Mouse (Mus musculus): ENCODE data around the gene Zbed6.

- no peak for TF ChIP-seq POLR2A (IDR thresholded peaks at IDR 0.05; ENCODE audit: insufficient read depth, low read depth, low read length)
- TF ChIP-seq CTCF (IDR thresholded peaks at IDR 0.05; ENCODE audit: insufficient read depth, low read depth, low read length), result no peak
Observed at GRCm38 (mm10) chr1:133695901-133696300, 35.2 kb upstream of the Zbed6 start.
